Mouse (Mus musculus) embryonic fibroblast, embryonic 13.5 days (primary cell): ENCODE results near the gene Tgfb2.

Experiments
- CTCF ChIP-seq: IDR thresholded peaks from 2 replicates; pipeline ENCODE4 v1.5.1; 2011; ENCODE audit warnings: mild to moderate bottlenecking, control low read depth, low read length, moderate library complexity, borderline replicate concordance; ENCODE audit not compliant: insufficient read depth
- POLR2A ChIP-seq: IDR thresholded peaks from 2 replicates; pipeline ENCODE4 v1.6.1; 2011; ENCODE audit warnings: low read depth, mild to moderate bottlenecking, control low read depth, low read length, moderate library complexity

GRCm38 (mm10) chr1:186705203-186705914, 430 bp downstream of the Tgfb2 start:
- TF ChIP-seq CTCF (no peak), POLR2A (peak; percentile 61)
